Mouse (Mus musculus) inflammation-experienced regulatory T-cells, adult 6 months (primary cell): ENCODE data around the gene Scn5a. TPM values are rescaled to one million over a fixed set of nuclear protein-coding genes. Genes with fewer than 3 reads are reported as not detected.

ENCODE experiments used
- ATAC-seq: one replicate; pipeline ENCODE4 v1.8.0; 2017
- polyA plus RNA-seq, 3 experiments: library from polyadenylated mRNA; unstranded; fragments of 100-300 nt; shearing (Covaris generic); gene quantifications; one replicate each; pipeline ENCODE4 v1.2.1; 2017

Gene Scn5a
- polyA plus RNA-seq, 3 experiments from 2014 or later, result not detected

- ATAC-seq, result no peak
Measured at GRCm38 (mm10) chr9:119563617-119564016, 15.2 kb downstream of the Scn5a start.

GRCm38 (mm10) chr9:119562256-119562655 is 16.6 kb downstream of the Scn5a start:
- ATAC-seq, result no peak

GRCm38 (mm10) chr9:119561746-119562145 is 17.1 kb downstream of the Scn5a start:
- ATAC-seq, result no peak

- ATAC-seq, result no peak
Measured at GRCm38 (mm10) chr9:119559537-119560276, 19.1 kb downstream of the Scn5a start.

- no peak for ATAC-seq
Measured at GRCm38 (mm10) chr9:119558119-119558854, 20.5 kb downstream of the Scn5a start.

- no peak for ATAC-seq
Measured at GRCm38 (mm10) chr9:119556043-119556442, 22.8 kb downstream of the Scn5a start.

- no peak for ATAC-seq
Measured at GRCm38 (mm10) chr9:119547528-119547927, 31.3 kb downstream of the Scn5a start.

GRCm38 (mm10) chr9:119547128-119547527 is 31.7 kb downstream of the Scn5a start:
- ATAC-seq, result no peak

- no peak for ATAC-seq
Measured at GRCm38 (mm10) chr9:119540726-119541125, 38.1 kb downstream of the Scn5a start.

GRCm38 (mm10) chr9:119537823-119538222 is 41.0 kb downstream of the Scn5a start:
- no peak for ATAC-seq

- no peak for ATAC-seq
Measured at GRCm38 (mm10) chr9:119531684-119532417, 47.0 kb downstream of the Scn5a start.

- ATAC-seq, result no peak
Measured at GRCm38 (mm10) chr9:119524511-119524910, 54.3 kb downstream of the Scn5a start.

GRCm38 (mm10) chr9:119523301-119523700 is 55.5 kb downstream of the Scn5a start:
- no peak for ATAC-seq

GRCm38 (mm10) chr9:119519116-119519515 is 59.7 kb downstream of the Scn5a start:
- ATAC-seq, result no peak

GRCm38 (mm10) chr9:119518177-119518576 is 60.6 kb downstream of the Scn5a start:
- no peak for ATAC-seq

GRCm38 (mm10) chr9:119517467-119517866 is 61.3 kb downstream of the Scn5a start:
- no peak for ATAC-seq

- ATAC-seq, result no peak
Measured at GRCm38 (mm10) chr9:119516815-119517214, 62.0 kb downstream of the Scn5a start.

GRCm38 (mm10) chr9:119515454-119515853 is 63.4 kb downstream of the Scn5a start:
- ATAC-seq, result no peak

GRCm38 (mm10) chr9:119514986-119515385 is 63.8 kb downstream of the Scn5a start:
- no peak for ATAC-seq

GRCm38 (mm10) chr9:119513816-119514215 is 65.0 kb downstream of the Scn5a start:
- no peak for ATAC-seq

GRCm38 (mm10) chr9:119512993-119513392 is 65.8 kb downstream of the Scn5a start:
- ATAC-seq, result no peak

GRCm38 (mm10) chr9:119510902-119511301 is 67.9 kb downstream of the Scn5a start:
- ATAC-seq, result no peak

GRCm38 (mm10) chr9:119504981-119505658 is 73.7 kb downstream of the Scn5a start:
- no peak for ATAC-seq
